Mouse (Mus musculus) heart, embryonic 14.5 days (tissue): ENCODE data around the gene Mns1. TPM values are rescaled to one million over a fixed set of nuclear protein-coding genes. Genes with fewer than 3 reads are reported as not detected.
"Not testable (repeated sequence)": the region's sequence is repeated elsewhere in the genome, so short reads cannot be mapped to it uniquely, and the experiment has no call there.

Experiments
- ATAC-seq: fragments of 200-750 bp; cut with Nextera tagmentation; 2 replicates; pipeline ENCODE4 v1.8.0; 2017; ENCODE audit warnings: low read depth, moderate TSS enrichment; ENCODE audit not compliant: insufficient number of reproducible peaks, insufficient read depth, low FRiP score
- H3K27ac ChIP-seq, 2 experiments: fragments of 200-500 bp in 1 of 2; fragments of 300-500 bp in 1 of 2; sonication (generic) in 1 of 2; replicated peaks in 1 of 2; 2 replicates each; pipeline ENCODE4 v1.5.1; 2012 to 2014; ENCODE audit warnings: low read depth in 2 of 2, low read length in 2 of 2, control low read depth in 1 of 2, mild to moderate bottlenecking in 1 of 2, mixed read lengths in 1 of 2; ENCODE audit not compliant: control insufficient read depth in 1 of 2, insufficient read depth in 1 of 2
- H3K27me3 ChIP-seq: fragments of 300-500 bp; sonication (generic); 2 replicates; pipeline ENCODE4 v1.6.1; 2014; ENCODE audit warnings: mild to moderate bottlenecking, low read length, control low read depth; ENCODE audit not compliant: control insufficient read depth, insufficient read depth
- H3K36me3 ChIP-seq: fragments of 300-500 bp; sonication (generic); 2 replicates; pipeline ENCODE4 v1.6.1; 2014; ENCODE audit warnings: mild to moderate bottlenecking, control low read depth, low read length, mixed read lengths; ENCODE audit not compliant: control insufficient read depth, insufficient read depth
- H3K4me1 ChIP-seq, 2 experiments: fragments of 200-500 bp in 1 of 2; fragments of 300-500 bp in 1 of 2; sonication (generic) in 1 of 2; 2 replicates each; pipeline ENCODE4 v1.6.1; 2012 to 2014; ENCODE audit warnings: low read length in 2 of 2, control low read depth in 1 of 2, mixed read lengths in 1 of 2; ENCODE audit not compliant: control insufficient read depth in 2 of 2, insufficient read depth in 2 of 2
- H3K4me2 ChIP-seq: fragments of 300-500 bp; sonication (generic); 2 replicates; pipeline ENCODE4 v1.6.1; 2014; ENCODE audit warnings: mild to moderate bottlenecking, low read length
- H3K4me3 ChIP-seq, 2 experiments: fragments of 200-500 bp in 1 of 2; fragments of 300-500 bp in 1 of 2; sonication (generic) in 1 of 2; 2 replicates each; pipeline ENCODE4 v1.5.1; 2012 to 2014; ENCODE audit warnings: low read length in 2 of 2, mild to moderate bottlenecking in 2 of 2, control low read depth in 1 of 2, low read depth in 1 of 2, moderate library complexity in 1 of 2; ENCODE audit not compliant: control insufficient read depth in 1 of 2, insufficient read depth in 1 of 2
- H3K9ac ChIP-seq: fragments of 300-500 bp; sonication (generic); 2 replicates; pipeline ENCODE4 v1.6.1; 2014; ENCODE audit warnings: mild to moderate bottlenecking, low read length
- H3K9me3 ChIP-seq: fragments of 300-500 bp; sonication (generic); 2 replicates; pipeline ENCODE4 v1.6.1; 2016; ENCODE audit warnings: low read length, control low read depth; ENCODE audit not compliant: control insufficient read depth
- WGBS: fragments of 180-500 bp; shearing (Covaris S2); extraction: QIAGEN DNeasy Blood & Tissue Kit; methylation state at CpG from one replicate; pipeline ENCODE4 v1.1.7; 2014; 5-methylcytosine and 5-hydroxymethylcytosine counted together
- polyA plus RNA-seq: library from polyadenylated mRNA; unstranded; fragments of >200 nt; fragmentation: Nextera tagmentation; extraction: Ambion mirVana; gene quantifications from 2 replicates; pipeline ENCODE4 v1.2.1, GENCODE M21; 2014

The Mns1 gene
- polyA plus RNA-seq, 1 experiment from 2014 or later = 11.6 TPM

- no peak overlapping the region for H3K9ac ChIP-seq
- H3K36me3 ChIP-seq = no peaks in the 10 kb centered on the region
- H3K27ac ChIP-seq = no peak overlapping the region
- no peak overlapping the region for H3K4me2 ChIP-seq
- H3K4me1 ChIP-seq = peaks cover 0 to 5% of the 10 kb centered on the region in 2 experiments; a peak in 1 of 4 replicates
- ATAC-seq = no peak
- H3K4me3 ChIP-seq = no peak overlapping the region
- 52% methylated on average over 4 of the region's 4 CpGs for WGBS
- H3K27me3 ChIP-seq = no peaks in the 10 kb centered on the region
- no peaks in the 10 kb centered on the region for H3K9me3 ChIP-seq
These were observed 37.7 kb upstream of the Mns1 start for GRCm38 (mm10) chr9:72400121-72400520.

GRCm38 (mm10) chr9:72401769-72402168 is 36.0 kb upstream of the Mns1 start:
- H3K4me2 ChIP-seq, ATAC-seq, H3K9me3 ChIP-seq, H3K4me3 ChIP-seq, H3K4me1 ChIP-seq, H3K9ac ChIP-seq, H3K27ac ChIP-seq, H3K36me3 ChIP-seq, H3K27me3 ChIP-seq: not testable (repeated sequence)
- WGBS = 75% methylated on average over 4 of the region's 4 CpGs

- no peaks in the 10 kb centered on the region for H3K36me3 ChIP-seq
- H3K9me3 ChIP-seq = no peaks in the 10 kb centered on the region
- no peaks in the 10 kb centered on the region for H3K27me3 ChIP-seq
- H3K4me3 ChIP-seq = no peak overlapping the region
- no peak overlapping the region for H3K27ac ChIP-seq
- no peak for ATAC-seq
- H3K4me1 ChIP-seq = no peaks in the 10 kb centered on the region
- 60% methylated on average over 6 of the region's 6 CpGs for WGBS
- H3K9ac ChIP-seq = no peak overlapping the region
- H3K4me2 ChIP-seq = no peak overlapping the region
These were observed 34.4 kb upstream of the Mns1 start for GRCm38 (mm10) chr9:72403421-72403820.

GRCm38 (mm10) chr9:72404446-72404845 is 33.4 kb upstream of the Mns1 start:
- no peaks in the 10 kb centered on the region for H3K27me3 ChIP-seq
- no peak overlapping the region for H3K27ac ChIP-seq
- no peaks in the 10 kb centered on the region for H3K36me3 ChIP-seq
- no peak overlapping the region for H3K4me2 ChIP-seq
- H3K4me3 ChIP-seq = no peak overlapping the region
- peaks cover 2 to 4% of the 10 kb centered on the region in 2 experiments; a peak in 2 of 4 replicates for H3K4me1 ChIP-seq
- H3K9ac ChIP-seq = no peak overlapping the region
- WGBS = 86% methylated on average over 8 of the region's 8 CpGs
- no peaks in the 10 kb centered on the region for H3K9me3 ChIP-seq
- ATAC-seq = no peak

- no peaks in the 10 kb centered on the region for H3K27me3 ChIP-seq
- WGBS = 76% methylated on average over 3 of the region's 3 CpGs
These were observed 32.9 kb upstream of the Mns1 start for GRCm38 (mm10) chr9:72404934-72405333.

GRCm38 (mm10) chr9:72405882-72406638 is 31.8 kb upstream of the Mns1 start:
- Histone ChIP-seq H3K9me3 (no peaks in the 10 kb centered on the region), H3K27ac (no peak overlapping the region), H3K4me3 (no peak overlapping the region), H3K4me2 (no peak overlapping the region), H3K27me3 (no peaks in the 10 kb centered on the region), H3K4me1 (peaks cover 3 to 4% of the 10 kb centered on the region in 2 experiments; a peak in 2 of 4 replicates), H3K9ac (no peak overlapping the region), H3K36me3 (no peaks in the 10 kb centered on the region)
- WGBS = 68% methylated on average over 9 of the region's 9 CpGs
- ATAC-seq = no peak

More at GRCm38 (mm10) chr9:72404934-72405333, 32.9 kb upstream of the Mns1 start:
- Histone ChIP-seq H3K4me3 (no peak overlapping the region), H3K36me3 (no peaks in the 10 kb centered on the region), H3K4me1 (peaks cover 3 to 4% of the 10 kb centered on the region in 2 experiments; a peak in 2 of 4 replicates), H3K9me3 (no peaks in the 10 kb centered on the region), H3K4me2 (no peak overlapping the region), H3K9ac (no peak overlapping the region), H3K27ac (no peak overlapping the region)
- no peak for ATAC-seq

- Histone ChIP-seq H3K4me2 (peak overlapping the region; percentile 67), H3K4me3 (peak overlapping the region; percentile 35 to 46), H3K27ac (no peak overlapping the region), H3K27me3 (no peaks in the 10 kb centered on the region), H3K36me3 (no peaks in the 10 kb centered on the region), H3K4me1 (peaks cover 3 to 4% of the 10 kb centered on the region in 2 experiments; a peak in 2 of 4 replicates), H3K9me3 (no peaks in the 10 kb centered on the region), H3K9ac (peak overlapping the region; percentile 54)
- 0 out of 2 replicates have a peak, but pooled peaks have one; percentile 64 for ATAC-seq
- WGBS = 7% methylated on average over 12 of the region's 12 CpGs
These were observed 29.7 kb upstream of the Mns1 start for GRCm38 (mm10) chr9:72408131-72408586.
